ENCODE assay signal across 22 mouse cellular contexts in genomic region chr4:76015026-76015425, GRCm38 (mm10).
DNase-seq lines count a peak whose midpoint lies in the region; ATAC-seq and TF ChIP-seq lines count a peak whose summit lies in the region.
"Had no signal": no experiment of that assay in that cellular context is flagged by ENCODE, and none has a peak within 500 bp of the region (broad histone marks: within the 10 kb centered on the region; RNA-seq: fewer than 3 reads in every experiment).

No protein-coding gene starts in this region.

- no peaks in the 10 kb centered on the region for H3K79me2 ChIP-seq in myocyte (ENCODE audit: control insufficient read depth, insufficient read depth)

- no peaks in the 10 kb centered on the region for H3K27me3 ChIP-seq in midbrain, embryonic 10.5 days (ENCODE audit: low read depth, poor library complexity, severe bottlenecking)
- no peaks in the 10 kb centered on the region for H3K27me3 ChIP-seq in midbrain, postnatal 0 days (ENCODE audit: insufficient read depth, low read length)
- H3K27me3 ChIP-seq in myocyte (ENCODE audit: control insufficient read depth, insufficient read depth, insufficient read length), result no peaks in the 10 kb centered on the region
- H3K27me3 ChIP-seq in liver, postnatal 0 days (ENCODE audit: insufficient read depth, low read length), result no peaks in the 10 kb centered on the region
- H3K27me3 ChIP-seq: CH12.LX; forebrain, embryonic 13.5 days had no signal

- TF ChIP-seq CTCF in midbrain, postnatal 0 days (IDR thresholded peaks at IDR 0.05), result no peak
- TF ChIP-seq CTCF in liver, postnatal 0 days (IDR thresholded peaks at IDR 0.05; ENCODE audit: low read depth), result no peak

- peak overlapping the region; percentile 46; the same call in 1 of the 2 replicates for H3K27ac ChIP-seq in midbrain, embryonic 10.5 days (replicated peaks)
- H3K27ac ChIP-seq in midbrain, postnatal 0 days (ENCODE audit: low read depth, low read length), result no peak overlapping the region
- H3K27ac ChIP-seq in liver, postnatal 0 days (ENCODE audit: low read depth), result no peak overlapping the region
- H3K27ac ChIP-seq: forebrain, embryonic 10.5 days; forebrain, embryonic 13.5 days; hindbrain, embryonic 14.5 days had no signal

- no peak overlapping the region for H3K9ac ChIP-seq in midbrain, postnatal 0 days (replicated peaks; ENCODE audit: low read length, poor library complexity, severe bottlenecking)
- no peak overlapping the region for H3K9ac ChIP-seq in liver, postnatal 0 days (replicated peaks)
- H3K9ac ChIP-seq: forebrain, embryonic 13.5 days; hindbrain, embryonic 14.5 days had no signal

- WGBS in midbrain, embryonic 10.5 days, result 83% methylated on average over 3 of the region's 3 CpGs
- 91% methylated on average over 3 of the region's 3 CpGs for WGBS in midbrain, postnatal 0 days
- 85% methylated on average over 3 of the region's 3 CpGs for WGBS in liver, postnatal 0 days (ENCODE audit: insufficient replicate concordance)

- peaks cover 36% of the 10 kb centered on the region for H3K4me1 ChIP-seq in midbrain, embryonic 10.5 days
- no peaks in the 10 kb centered on the region for H3K4me1 ChIP-seq in midbrain, postnatal 0 days (ENCODE audit: insufficient read depth, low read length)
- H3K4me1 ChIP-seq in liver, postnatal 0 days (ENCODE audit: insufficient read depth), result no peaks in the 10 kb centered on the region
- H3K4me1 ChIP-seq: forebrain, embryonic 13.5 days had no signal

- H3K36me3 ChIP-seq in midbrain, embryonic 10.5 days, result no peaks in the 10 kb centered on the region
- no peaks in the 10 kb centered on the region for H3K36me3 ChIP-seq in midbrain, postnatal 0 days (ENCODE audit: insufficient read depth, low read length)
- H3K36me3 ChIP-seq in myocyte (ENCODE audit: control insufficient read depth, insufficient read depth), result no peaks in the 10 kb centered on the region
- H3K36me3 ChIP-seq in liver, postnatal 0 days (replicated peaks; ENCODE audit: insufficient read depth, low read length), result no peaks in the 10 kb centered on the region
- H3K36me3 ChIP-seq: forebrain, embryonic 10.5 days; G1E had no signal

- DNase-seq in midbrain, embryonic 10.5 days (ENCODE audit: low spot score), result no peak
- DNase-seq in midbrain, postnatal 0 days (ENCODE audit: low spot score), result no peak
- DNase-seq in Muller cell, postnatal 12 days (ENCODE audit: inconsistent ontology term), result peak; percentile 57
- DNase-seq in liver, postnatal 0 days, result no peak
- DNase-seq in heart, adult 18-20 months, result no peak
- DNase-seq: adrenal gland, postnatal 10 days; adrenal gland, postnatal 36 days; B cell, adult 2 months; cerebellum, adult 18-20 months; cerebellum, adult 9-10 months; cerebellum, postnatal 14 days; gastrocnemius, postnatal 10 days; gastrocnemius, postnatal 36 days had no signal

- H3K4me3 ChIP-seq in midbrain, embryonic 10.5 days, result no peak overlapping the region
- no peak overlapping the region for H3K4me3 ChIP-seq in midbrain, postnatal 0 days (ENCODE audit: low read depth, low read length)
- no peak overlapping the region for H3K4me3 ChIP-seq in myocyte
- no peak overlapping the region for H3K4me3 ChIP-seq in liver, postnatal 0 days (ENCODE audit: low read depth, low read length)
- H3K4me3 ChIP-seq: forebrain, embryonic 10.5 days; forebrain, embryonic 13.5 days had no signal

- TF ChIP-seq POLR2A in myocyte (IDR thresholded peaks at IDR 0.05; ENCODE audit: insufficient read length, low read depth), result no peak

- no peak for ATAC-seq in midbrain, postnatal 0 days (ENCODE audit: low FRiP score)
- ATAC-seq in liver, postnatal 0 days, result no peak
- ATAC-seq: forebrain, embryonic 13.5 days; forebrain, embryonic 16.5 days; intestine, postnatal 0 days had no signal

- no peak overlapping the region for H3K4me2 ChIP-seq in midbrain, postnatal 0 days (ENCODE audit: low read depth, low read length, poor library complexity, severe bottlenecking)
- H3K4me2 ChIP-seq in myocyte (ENCODE audit: low read depth), result peak overlapping the region; percentile 4
- no peak overlapping the region for H3K4me2 ChIP-seq in liver, postnatal 0 days (ENCODE audit: low read depth, low read length)
- H3K4me2 ChIP-seq: forebrain, embryonic 13.5 days; heart, embryonic 11.5 days; hindbrain, embryonic 14.5 days had no signal

- no peak for TF ChIP-seq EP300 in liver, postnatal 0 days (IDR thresholded peaks at IDR 0.05; ENCODE audit: low read depth)

- no peaks in the 10 kb centered on the region for H3K9me3 ChIP-seq in midbrain, embryonic 10.5 days (replicated peaks)
- no peaks in the 10 kb centered on the region for H3K9me3 ChIP-seq in midbrain, postnatal 0 days (ENCODE audit: low read length)
- H3K9me3 ChIP-seq in liver, postnatal 0 days (ENCODE audit: low read length), result no peaks in the 10 kb centered on the region
- H3K9me3 ChIP-seq: forebrain, embryonic 10.5 days; forebrain, embryonic 13.5 days; G1E had no signal

- no peak overlapping the region for H3ac ChIP-seq in myocyte (ENCODE audit: control insufficient read depth, insufficient read length)

TF ChIP-seq in myocyte, 11 proteins besides CTCF, POLR2A, EP300 and RAD21:
- no peak for TF ChIP-seq MYOG (IDR thresholded peaks at IDR 0.05; ENCODE audit: control insufficient read depth in 1 of 3, insufficient read depth in 1 of 3, insufficient read length in 2 of 3, low read depth in 2 of 3)
- no peak for TF ChIP-seq MAX (IDR thresholded peaks at IDR 0.05; ENCODE audit: low read depth)
- TF ChIP-seq POLR2AphosphoS2 (IDR thresholded peaks at IDR 0.05; ENCODE audit: insufficient read length, low read depth), result no peak
- no peak for TF ChIP-seq REST (IDR thresholded peaks at IDR 0.05; ENCODE audit: insufficient read depth, insufficient read length)
- TF ChIP-seq SRF (IDR thresholded peaks at IDR 0.05; ENCODE audit: control insufficient read depth, insufficient read length, low read depth), result no peak
- no peak for TF ChIP-seq USF1 (IDR thresholded peaks at IDR 0.05; ENCODE audit: low read depth)
- TF ChIP-seq E2F4 (IDR thresholded peaks at IDR 0.05; ENCODE audit: insufficient read depth), result no peak
- TF ChIP-seq CEBPB (IDR thresholded peaks at IDR 0.05; ENCODE audit: insufficient read depth, poor library complexity, severe bottlenecking), result no peak
- TF ChIP-seq MYOD1 (IDR thresholded peaks at IDR 0.05; ENCODE audit: control insufficient read depth in 1 of 3, insufficient read length in 2 of 3, low read depth in 2 of 3), result no peak
- no peak for TF ChIP-seq TCF3 (IDR thresholded peaks at IDR 0.05; ENCODE audit: insufficient read length, low read depth)
